Mouse (Mus musculus): ENCODE data around the gene Doc2g.

DNA sequence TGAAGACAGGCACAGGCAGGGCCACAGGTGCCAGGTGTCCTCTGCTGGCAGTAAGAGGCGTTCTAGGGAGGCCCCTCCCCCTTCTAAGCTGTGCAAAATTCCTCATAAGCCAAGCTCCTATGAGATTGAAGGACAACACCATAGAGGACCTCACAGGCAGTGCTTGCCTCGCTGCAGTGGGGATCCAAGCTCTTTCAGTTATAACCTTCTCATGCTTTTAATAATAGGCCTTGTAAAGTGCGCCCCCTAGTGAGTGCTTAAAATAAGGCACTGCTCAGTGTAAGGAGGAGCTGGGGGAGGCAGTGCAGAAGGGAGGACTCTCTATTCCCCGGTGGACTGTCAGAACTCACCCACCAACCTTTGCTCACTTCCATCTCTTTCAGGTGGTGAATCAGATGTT is 22.8 kb upstream of the Doc2g start:
- peak; percentile 82 for TF ChIP-seq CTCF (IDR thresholded peaks at IDR 0.05; ENCODE audit: borderline replicate concordance, insufficient read depth, low read depth, low read length)
- no peak for TF ChIP-seq POLR2A (IDR thresholded peaks at IDR 0.05; ENCODE audit: borderline replicate concordance, insufficient read depth, low read length)
